Mouse (Mus musculus) ES-E14 (cell line): ENCODE results near the gene Olfm1.

Experiments used
- CHD2 ChIP-seq: IDR thresholded peaks from 2 replicates; pipeline ENCODE4 v1.6.1; 2014; ENCODE audit warnings: mild to moderate bottlenecking, low read depth, low read length, inconsistent platforms
- HCFC1 ChIP-seq: IDR thresholded peaks from 2 replicates; pipeline ENCODE4 v1.6.1; 2012; ENCODE audit warnings: low read length, inconsistent platforms, borderline replicate concordance; ENCODE audit not compliant: insufficient read depth
- MAFK ChIP-seq: IDR thresholded peaks from 2 replicates; pipeline ENCODE4 v1.6.1; 2014; ENCODE audit warnings: mild to moderate bottlenecking, low read depth, low read length, inconsistent platforms; ENCODE audit not compliant: insufficient read depth
- ZC3H11A ChIP-seq: IDR thresholded peaks from 2 replicates; pipeline ENCODE4 v1.6.1; 2012; ENCODE audit warnings: low read depth, mild to moderate bottlenecking, inconsistent platforms, low read length, borderline replicate concordance
- ZNF384 ChIP-seq: IDR thresholded peaks from 2 replicates; pipeline ENCODE4 v1.6.1; 2012; ENCODE audit warnings: low read depth, low read length, inconsistent platforms

DNA sequence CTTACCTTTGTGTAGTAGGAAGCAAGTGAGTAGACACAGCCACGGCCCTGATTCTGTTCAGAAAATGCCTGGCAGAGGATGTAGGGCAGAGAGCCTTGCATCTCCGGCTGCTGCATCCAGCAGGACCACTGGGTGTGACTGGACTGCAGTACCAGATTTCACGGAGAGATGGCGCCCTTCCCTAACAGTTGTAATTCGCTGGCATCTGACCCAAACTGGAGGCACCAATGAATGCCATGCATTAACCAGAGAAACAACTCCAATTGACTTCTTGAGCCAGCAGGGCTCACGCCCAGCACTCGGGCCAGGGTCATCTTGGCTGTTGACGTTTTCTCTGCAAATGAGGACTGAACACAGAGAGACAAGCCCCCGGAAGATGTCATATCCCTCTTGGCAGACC is 11.4 kb downstream of the Olfm1 start:
- TF ChIP-seq HCFC1 (no peak), ZC3H11A (peak; percentile 96), MAFK (no peak), CHD2 (no peak), ZNF384 (no peak)
